ENCODE assay signal across 25 mouse cellular contexts in genomic region chr8:26713836-26714235, GRCm38 (mm10).
DNase-seq lines count a peak whose midpoint lies in the region; ATAC-seq and TF ChIP-seq lines count a peak whose summit lies in the region.
"Had no signal": no experiment of that assay in that cellular context is flagged by ENCODE, and none has a peak within 500 bp of the region (broad histone marks: within the 10 kb centered on the region; RNA-seq: fewer than 3 reads in every experiment).

No protein-coding gene starts in this region.

- no peak overlapping the region for H3K4me3 ChIP-seq in heart, embryonic 16.5 days (ENCODE audit: low read length)
- H3K4me3 ChIP-seq in lung, adult 2 months (replicated peaks; ENCODE audit: extremely low read depth, low read depth, low read length) = no peak overlapping the region
- H3K4me3 ChIP-seq in kidney, embryonic 16.5 days (ENCODE audit: low read length) = no peak overlapping the region
- H3K4me3 ChIP-seq: left cerebral cortex, adult 2 months; limb, embryonic 15.5 days; lung, embryonic 15.5 days had no signal

- no peak overlapping the region for H3K9ac ChIP-seq in heart, embryonic 16.5 days (ENCODE audit: low read length)
- no peak overlapping the region for H3K9ac ChIP-seq in kidney, embryonic 16.5 days (replicated peaks; ENCODE audit: low read length)
- H3K9ac ChIP-seq: limb, embryonic 15.5 days; liver, embryonic 14.5 days; lung, embryonic 15.5 days had no signal

- peaks cover 11% of the 10 kb centered on the region; the same call in 1 of the 2 replicates for H3K27me3 ChIP-seq in heart, embryonic 16.5 days (ENCODE audit: control insufficient read depth, insufficient read depth, low read length)
- H3K27me3 ChIP-seq in kidney, embryonic 16.5 days (ENCODE audit: insufficient read depth, low read length) = no peaks in the 10 kb centered on the region
- H3K27me3 ChIP-seq: CH12.LX; limb, embryonic 15.5 days; lung, embryonic 15.5 days had no signal

- 47% methylated on average over 8 of the region's 8 CpGs for WGBS in heart, embryonic 16.5 days
- WGBS in lung, adult 2 months = 88% methylated on average over 8 of the region's 8 CpGs
- 71% methylated on average over 8 of the region's 8 CpGs for WGBS in kidney, embryonic 16.5 days

- no peak overlapping the region for H3K4me2 ChIP-seq in heart, embryonic 16.5 days (ENCODE audit: low read depth, low read length)
- no peak overlapping the region for H3K4me2 ChIP-seq in kidney, embryonic 16.5 days (replicated peaks; ENCODE audit: low read depth, low read length)
- H3K4me2 ChIP-seq: limb, embryonic 15.5 days; lung, embryonic 15.5 days had no signal

- 0 out of 2 replicates have a peak, but pooled peaks cover 4% of the 10 kb centered on the region for H3K9me3 ChIP-seq in heart, embryonic 16.5 days (replicated peaks; ENCODE audit: control insufficient read depth, low read length)
- no peaks in the 10 kb centered on the region for H3K9me3 ChIP-seq in kidney, embryonic 16.5 days (ENCODE audit: low read length)
- H3K9me3 ChIP-seq: G1E; limb, embryonic 15.5 days; lung, embryonic 15.5 days had no signal

- TF ChIP-seq CTCF in lung, adult 2 months (IDR thresholded peaks at IDR 0.05; ENCODE audit: insufficient read depth, low read length) = no peak

- H3K27ac ChIP-seq in heart, embryonic 16.5 days (ENCODE audit: low read length) = no peak overlapping the region
- no peak overlapping the region for H3K27ac ChIP-seq in kidney, embryonic 16.5 days (ENCODE audit: low read length)
- H3K27ac ChIP-seq: kidney, postnatal 0 days; left cerebral cortex, adult 2 months; limb, embryonic 15.5 days; liver, embryonic 14.5 days; lung, embryonic 15.5 days had no signal

- TF ChIP-seq POLR2A in lung, adult 2 months (IDR thresholded peaks at IDR 0.05; ENCODE audit: borderline replicate concordance, extremely low read depth, low read depth, low read length) = no peak

- peak; percentile 85 for ATAC-seq in heart, embryonic 16.5 days (replicated peaks; ENCODE audit: extremely low read depth, insufficient read depth, low FRiP score)
- no peak for ATAC-seq in kidney, embryonic 16.5 days (ENCODE audit: low FRiP score, low TSS enrichment)
- ATAC-seq: forebrain, embryonic 14.5 days; hindbrain, embryonic 16.5 days; intestine, embryonic 16.5 days; Patski had no signal

- H3K36me3 ChIP-seq in heart, embryonic 16.5 days (ENCODE audit: control insufficient read depth, insufficient read depth) = no peaks in the 10 kb centered on the region
- no peaks in the 10 kb centered on the region for H3K36me3 ChIP-seq in kidney, embryonic 16.5 days (ENCODE audit: insufficient read depth, low read length)
- H3K36me3 ChIP-seq: G1E; limb, embryonic 15.5 days; lung, embryonic 15.5 days had no signal

- H3K4me1 ChIP-seq in heart, embryonic 16.5 days (ENCODE audit: control insufficient read depth, insufficient read depth, low read length) = peaks cover 3% of the 10 kb centered on the region; the same call in 1 of the 2 replicates
- no peaks in the 10 kb centered on the region for H3K4me1 ChIP-seq in lung, adult 2 months (ENCODE audit: control insufficient read depth, insufficient read depth, low read length)
- H3K4me1 ChIP-seq in kidney, embryonic 16.5 days (ENCODE audit: insufficient read depth, low read length) = peaks cover 13% of the 10 kb centered on the region
- H3K4me1 ChIP-seq: limb, embryonic 15.5 days; lung, embryonic 15.5 days had no signal

- peak; percentile 4 for DNase-seq in kidney, adult 11 months
- DNase-seq in kidney, adult 18-20 months = no peak
- DNase-seq in heart, adult 8-10 months (ENCODE audit: low spot score) = peak; percentile 9
- DNase-seq in skeletal muscle tissue, adult 2 months (ENCODE audit: low read depth, low spot score) = peak; percentile 90
- DNase-seq in lung, adult 2 months = no peak
- DNase-seq in spleen, postnatal 36 days (ENCODE audit: low spot score in 2 of 2) = no peak
- DNase-seq: adrenal gland, adult 2 months; B cell, adult 2 months; cerebellum, adult 2 months; left cerebral cortex, postnatal 4 days; lung, postnatal 4 days; midbrain, embryonic 14.5 days had no signal

Comparison
In these comparisons a context has a peak if more than half of its experiments do, and no peak if none do; other contexts are left out.
1. DNase-seq: peak in kidney, adult 11 months (single experiment), heart, adult 8-10 months (single experiment) and skeletal muscle tissue, adult 2 months (single experiment); none in kidney, adult 18-20 months (single experiment), lung, adult 2 months (single experiment) and spleen, postnatal 36 days (0 of 2).